Mouse (Mus musculus): ENCODE measurements around the gene Gm49450. TPM values are rescaled to one million over a fixed set of nuclear protein-coding genes. Genes with fewer than 3 reads are reported as not detected.
"Not testable (repeated sequence)": the region's sequence is repeated elsewhere in the genome, so short reads cannot be mapped to it uniquely, and the experiment has no call there.

The Gm49450 gene
- polyA plus RNA-seq, 1 experiment from 2014 or later: not detected

DNA sequence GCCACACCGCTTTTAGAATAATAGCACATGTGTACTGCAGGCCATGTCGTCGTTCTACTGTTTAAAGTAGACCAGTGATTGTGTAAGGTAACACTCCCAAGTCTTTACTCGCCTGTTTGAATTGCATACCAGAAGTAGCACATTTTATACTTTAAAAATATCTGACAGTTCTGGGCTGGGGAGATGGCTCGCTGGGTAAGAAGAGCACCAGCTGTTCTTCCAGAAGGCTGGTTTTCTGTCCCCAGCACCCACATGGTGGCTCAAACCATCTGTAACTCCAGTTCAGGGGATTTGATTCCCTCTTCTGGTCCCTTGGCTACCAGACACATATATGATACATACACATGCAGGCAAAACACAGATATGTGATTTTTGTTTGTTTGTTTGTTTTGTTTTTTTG lies 4.1 kb upstream of the Gm49450 start:
- no peak overlapping the region for H3K27ac ChIP-seq (ENCODE audit: low read length)
- no peaks in the 10 kb centered on the region for H3K9me3 ChIP-seq (ENCODE audit: control insufficient read depth, low read length)
- H3K9ac ChIP-seq (replicated peaks; ENCODE audit: low read depth, low read length): no peak overlapping the region
- WGBS: 78% methylated on average over 5 of the region's 5 CpGs
- ATAC-seq: no peak
- no peaks in the 10 kb centered on the region for H3K36me3 ChIP-seq (ENCODE audit: control insufficient read depth, insufficient read depth)
- H3K4me3 ChIP-seq (replicated peaks; ENCODE audit: low read length): no peak overlapping the region
- no peaks in the 10 kb centered on the region for H3K27me3 ChIP-seq (replicated peaks; ENCODE audit: control insufficient read depth, insufficient read depth, low read length)
- peaks cover 8% of the 10 kb centered on the region for H3K4me1 ChIP-seq (replicated peaks; ENCODE audit: control insufficient read depth, insufficient read depth, low read length)
- H3K4me2 ChIP-seq (ENCODE audit: low read length): no peak overlapping the region

- H3K27me3 ChIP-seq (replicated peaks; ENCODE audit: control insufficient read depth, insufficient read depth, low read length): no peaks in the 10 kb centered on the region
- peaks cover 8% of the 10 kb centered on the region for H3K4me1 ChIP-seq (replicated peaks; ENCODE audit: control insufficient read depth, insufficient read depth, low read length)
- WGBS: 40% methylated on average over 4 of the region's 4 CpGs
- H3K9me3 ChIP-seq (ENCODE audit: control insufficient read depth, low read length): no peaks in the 10 kb centered on the region
- H3K4me3 ChIP-seq (replicated peaks; ENCODE audit: low read length): no peak overlapping the region; the same call in 1 of the 2 replicates
- no peaks in the 10 kb centered on the region for H3K36me3 ChIP-seq (ENCODE audit: control insufficient read depth, insufficient read depth)
- H3K9ac ChIP-seq (replicated peaks; ENCODE audit: low read depth, low read length): peak overlapping the region; percentile 89
- H3K27ac ChIP-seq (ENCODE audit: low read length): peak overlapping the region; percentile 98
- no peak for ATAC-seq
- peak overlapping the region; percentile 90 for H3K4me2 ChIP-seq (ENCODE audit: low read length)
Observed at GRCm38 (mm10) chr15:98956000-98956399, 2.6 kb upstream of the Gm49450 start.

GRCm38 (mm10) chr15:98955324-98955723 lies 2.0 kb upstream of the Gm49450 start:
- H3K4me1 ChIP-seq (replicated peaks; ENCODE audit: control insufficient read depth, insufficient read depth, low read length): peaks cover 8% of the 10 kb centered on the region
- 38% methylated on average over 4 of the region's 4 CpGs for WGBS
- ATAC-seq: no peak
- no peaks in the 10 kb centered on the region for H3K27me3 ChIP-seq (replicated peaks; ENCODE audit: control insufficient read depth, insufficient read depth, low read length)
- peak overlapping the region; percentile 49 for H3K4me3 ChIP-seq (replicated peaks; ENCODE audit: low read length)
- no peaks in the 10 kb centered on the region for H3K36me3 ChIP-seq (ENCODE audit: control insufficient read depth, insufficient read depth)
- H3K27ac ChIP-seq (ENCODE audit: low read length): peak overlapping the region; percentile 98
- H3K9ac ChIP-seq (replicated peaks; ENCODE audit: low read depth, low read length): peak overlapping the region; percentile 89
- peak overlapping the region; percentile 90 for H3K4me2 ChIP-seq (ENCODE audit: low read length)
- no peaks in the 10 kb centered on the region for H3K9me3 ChIP-seq (ENCODE audit: control insufficient read depth, low read length)

- ATAC-seq: peak; percentile 13
- H3K4me2 ChIP-seq (ENCODE audit: low read length): peak overlapping the region; percentile 90
- peak overlapping the region; percentile 98 for H3K27ac ChIP-seq (ENCODE audit: low read length)
- no peaks in the 10 kb centered on the region for H3K27me3 ChIP-seq (replicated peaks; ENCODE audit: control insufficient read depth, insufficient read depth, low read length)
- peak overlapping the region; percentile 89 for H3K9ac ChIP-seq (replicated peaks; ENCODE audit: low read depth, low read length)
- peaks cover 8% of the 10 kb centered on the region for H3K4me1 ChIP-seq (replicated peaks; ENCODE audit: control insufficient read depth, insufficient read depth, low read length)
- H3K4me3 ChIP-seq (replicated peaks; ENCODE audit: low read length): peak overlapping the region; percentile 49
- H3K36me3 ChIP-seq (ENCODE audit: control insufficient read depth, insufficient read depth): peaks cover under 1% of the 10 kb centered on the region; the same call in 1 of the 2 replicates
- no peaks in the 10 kb centered on the region for H3K9me3 ChIP-seq (ENCODE audit: control insufficient read depth, low read length)
- 1% methylated on average over 14 of the region's 14 CpGs for WGBS
Observed at GRCm38 (mm10) chr15:98954425-98955253, 1.3 kb upstream of the Gm49450 start.

- peak overlapping the region; percentile 71 for H3K4me3 ChIP-seq (replicated peaks; ENCODE audit: low read length)
- peaks cover 3% of the 10 kb centered on the region; the same call in 1 of the 2 replicates for H3K36me3 ChIP-seq (ENCODE audit: control insufficient read depth, insufficient read depth)
- no peaks in the 10 kb centered on the region for H3K27me3 ChIP-seq (replicated peaks; ENCODE audit: control insufficient read depth, insufficient read depth, low read length)
- peaks cover 20% of the 10 kb centered on the region for H3K4me1 ChIP-seq (replicated peaks; ENCODE audit: control insufficient read depth, insufficient read depth, low read length)
- H3K9me3 ChIP-seq (ENCODE audit: control insufficient read depth, low read length): no peaks in the 10 kb centered on the region
- ATAC-seq: peak; percentile 43
- peak overlapping the region; percentile 100 for H3K27ac ChIP-seq (ENCODE audit: low read length)
- peak overlapping the region; percentile 98 for H3K9ac ChIP-seq (replicated peaks; ENCODE audit: low read depth, low read length)
- under 1% methylated on average over 41 of the region's 41 CpGs for WGBS
- no peak overlapping the region for H3K4me2 ChIP-seq (ENCODE audit: low read length)
Observed at GRCm38 (mm10) chr15:98952751-98953400, 475 bp downstream of the Gm49450 start.

DNA sequence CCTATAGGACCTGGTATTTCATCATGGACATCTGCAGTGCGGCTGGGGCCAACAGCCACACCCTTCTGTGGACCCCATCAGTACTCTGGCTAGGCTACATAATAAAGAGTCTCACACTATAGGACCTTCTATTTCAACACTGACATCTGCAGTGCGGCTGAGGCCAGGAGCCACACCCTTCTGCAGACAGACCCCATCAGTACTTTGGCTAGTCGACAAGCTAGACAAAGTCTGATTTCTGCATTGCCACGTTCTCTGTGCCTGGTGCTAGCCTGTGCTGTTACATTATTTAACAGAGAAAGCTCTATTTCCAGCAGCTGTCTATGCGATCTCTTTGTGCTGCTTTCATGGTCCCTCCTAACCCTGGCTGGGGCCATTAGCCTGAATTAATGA lies 1.3 kb downstream of the Gm49450 start:
- Histone ChIP-seq H3K9me3 (ENCODE audit: control insufficient read depth, low read length) (no peaks in the 10 kb centered on the region), H3K4me2 (ENCODE audit: low read length) (peak overlapping the region; percentile 44), H3K4me1 (replicated peaks; ENCODE audit: control insufficient read depth, insufficient read depth, low read length) (peaks cover 21% of the 10 kb centered on the region), H3K4me3 (replicated peaks; ENCODE audit: low read length) (peak overlapping the region; percentile 71), H3K27me3 (replicated peaks; ENCODE audit: control insufficient read depth, insufficient read depth, low read length) (no peaks in the 10 kb centered on the region), H3K27ac (ENCODE audit: low read length) (peak overlapping the region; percentile 100), H3K9ac (replicated peaks; ENCODE audit: low read depth, low read length) (peak overlapping the region; percentile 98), H3K36me3 (ENCODE audit: control insufficient read depth, insufficient read depth) (peaks cover 3% of the 10 kb centered on the region; the same call in 1 of the 2 replicates)
- WGBS: under 1% methylated on average over 5 of the region's 5 CpGs
- no peak for ATAC-seq

DNA sequence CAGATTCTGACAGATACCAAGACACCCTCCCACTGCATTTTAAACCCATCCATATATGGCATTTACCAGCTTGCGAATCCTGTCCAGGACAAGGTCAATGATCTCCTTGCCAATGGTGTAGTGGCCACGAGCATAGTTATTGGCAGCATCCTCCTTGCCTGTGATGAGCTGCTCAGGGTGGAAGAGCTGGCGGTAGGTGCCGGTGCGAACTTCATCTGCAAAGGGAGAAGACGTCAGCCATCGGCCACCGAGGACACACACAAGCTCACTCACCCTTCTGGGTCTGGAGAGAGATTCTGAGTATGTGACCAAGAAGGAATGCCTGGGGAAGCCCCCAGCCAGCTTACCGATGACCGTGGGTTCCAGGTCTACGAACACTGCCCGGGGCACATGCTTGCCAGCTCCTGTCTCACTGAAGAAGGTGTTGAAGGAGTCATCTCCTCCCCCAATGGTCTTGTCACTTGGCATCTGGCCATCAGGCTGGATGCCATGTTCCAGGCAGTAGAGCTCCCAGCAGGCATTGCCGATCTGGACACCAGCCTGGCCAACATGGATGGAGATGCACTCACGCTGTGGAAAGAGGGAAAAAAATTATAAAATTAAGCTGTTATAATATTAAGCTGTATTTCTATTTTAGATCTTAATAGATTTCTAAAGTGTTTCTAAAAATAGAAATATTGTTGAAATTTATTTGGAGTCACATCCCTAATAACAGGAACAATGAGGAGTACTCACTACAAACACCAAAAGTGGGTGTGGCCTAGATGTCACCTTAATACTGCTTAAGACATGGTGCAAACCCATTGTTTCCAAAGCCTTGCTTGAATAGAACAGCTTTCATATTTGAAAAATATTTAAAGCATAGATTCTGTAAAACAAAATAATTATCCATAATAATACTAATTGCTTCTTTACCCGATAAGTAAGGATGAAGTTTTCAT lies 2.0 kb downstream of the Gm49450 start:
- WGBS: 43% methylated on average over 11 of the region's 15 CpGs
- not testable (repeated sequence) for H3K27me3 ChIP-seq (replicated peaks; ENCODE audit: control insufficient read depth, insufficient read depth, low read length); H3K9me3 ChIP-seq (ENCODE audit: control insufficient read depth, low read length); H3K36me3 ChIP-seq (ENCODE audit: control insufficient read depth, insufficient read depth); ATAC-seq
- Histone ChIP-seq H3K27ac (ENCODE audit: low read length) (peak overlapping the region; percentile 100), H3K9ac (replicated peaks; ENCODE audit: low read depth, low read length) (peak overlapping the region; percentile 98), H3K4me3 (replicated peaks; ENCODE audit: low read length) (peak overlapping the region; percentile 71), H3K4me1 (replicated peaks; ENCODE audit: control insufficient read depth, insufficient read depth, low read length) (peaks cover 17% of the 10 kb centered on the region), H3K4me2 (ENCODE audit: low read length) (peak overlapping the region; percentile 44)

GRCm38 (mm10) chr15:98949607-98949892 lies 3.8 kb downstream of the Gm49450 start:
- Histone ChIP-seq H3K27ac (ENCODE audit: low read length) (peak overlapping the region; percentile 20; the same call in 1 of the 2 replicates), H3K36me3 (ENCODE audit: control insufficient read depth, insufficient read depth) (peaks cover 3% of the 10 kb centered on the region; the same call in 1 of the 2 replicates), H3K4me3 (replicated peaks; ENCODE audit: low read length) (peak overlapping the region; percentile 42), H3K9ac (replicated peaks; ENCODE audit: low read depth, low read length) (peak overlapping the region; percentile 54), H3K4me1 (replicated peaks; ENCODE audit: control insufficient read depth, insufficient read depth, low read length) (peaks cover 13% of the 10 kb centered on the region), H3K27me3 (replicated peaks; ENCODE audit: control insufficient read depth, insufficient read depth, low read length) (no peaks in the 10 kb centered on the region), H3K9me3 (ENCODE audit: control insufficient read depth, low read length) (no peaks in the 10 kb centered on the region), H3K4me2 (ENCODE audit: low read length) (peak overlapping the region; percentile 89)
- no peak for ATAC-seq
- 42% methylated on average over 3 of the region's 3 CpGs for WGBS

Measured in forebrain, embryonic 16.5 days (tissue).